Comparison of ENCODE assay signal across 1 mouse cellular context in the genomic region with DNA sequence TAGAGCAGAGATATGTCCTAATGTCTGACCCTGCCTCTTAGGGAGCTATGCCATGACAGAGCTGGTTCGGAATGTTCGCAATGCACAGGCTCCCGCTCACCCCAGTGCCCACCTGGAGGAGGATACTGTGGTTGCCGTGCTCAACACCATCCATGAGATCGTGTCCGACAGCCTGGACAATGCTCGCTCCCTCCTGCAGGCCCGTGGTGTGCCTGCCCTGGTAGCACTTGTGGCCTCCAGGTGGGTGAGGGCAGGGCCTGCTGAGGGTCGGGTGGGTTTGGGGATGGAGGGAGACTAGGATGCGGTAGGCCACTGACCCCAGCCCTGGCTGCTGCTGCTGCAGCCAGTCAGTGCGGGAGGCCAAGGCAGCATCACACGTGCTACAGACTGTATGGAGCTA.
TF ChIP-seq lines count a peak whose summit lies in the region.

No protein-coding gene starts in this region.

TF ChIP-seq in myocyte, 11 proteins besides CTCF, POLR2A, EP300 and RAD21:
- TF ChIP-seq MYOD1 (IDR thresholded peaks at IDR 0.05; ENCODE audit: control insufficient read depth in 1 of 3, insufficient read length in 2 of 3, low read depth in 2 of 3), result no peak
- TF ChIP-seq POLR2AphosphoS2 (IDR thresholded peaks at IDR 0.05; ENCODE audit: insufficient read length, low read depth), result peak; percentile 12
TF ChIP-seq in myocyte: peak in this region for 1.
